Mouse (Mus musculus) left cerebral cortex, adult 11 months (tissue): ENCODE measurements around the gene Tex13c3.
"Not testable (repeated sequence)": the region's sequence is repeated elsewhere in the genome, so short reads cannot be mapped to it uniquely, and the experiment has no call there.

Experiments
- DNase-seq: peaks from one replicate; pipeline ENCODE4 v3.0.0; 2022; ENCODE audit warnings: low spot score

Tex13c3 gene

DNA sequence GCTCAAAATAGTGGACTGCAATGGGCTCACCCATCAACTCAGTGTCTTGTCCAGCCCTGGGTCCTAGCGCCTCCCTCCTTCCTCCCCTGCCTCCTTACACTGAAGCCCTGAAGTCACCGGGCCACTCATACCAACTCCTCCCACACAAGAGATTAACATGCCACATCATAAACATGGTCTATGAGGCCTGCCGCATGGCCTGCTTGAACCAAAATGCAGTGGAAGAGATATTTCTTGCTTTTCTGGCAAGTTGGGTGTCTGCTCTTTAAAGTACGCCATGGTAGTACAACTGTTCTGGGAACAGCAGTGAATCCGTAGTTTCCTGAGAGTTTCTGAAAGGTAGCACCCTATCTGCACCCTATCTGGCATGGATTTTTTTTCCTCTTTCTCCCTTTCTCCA is at the start of gene Tex13c3:
Gene Tex13c3 (minus strand): TSS at position 101 of the 400 bp plus-strand sequence.
- not testable (repeated sequence) for DNase-seq

DNA sequence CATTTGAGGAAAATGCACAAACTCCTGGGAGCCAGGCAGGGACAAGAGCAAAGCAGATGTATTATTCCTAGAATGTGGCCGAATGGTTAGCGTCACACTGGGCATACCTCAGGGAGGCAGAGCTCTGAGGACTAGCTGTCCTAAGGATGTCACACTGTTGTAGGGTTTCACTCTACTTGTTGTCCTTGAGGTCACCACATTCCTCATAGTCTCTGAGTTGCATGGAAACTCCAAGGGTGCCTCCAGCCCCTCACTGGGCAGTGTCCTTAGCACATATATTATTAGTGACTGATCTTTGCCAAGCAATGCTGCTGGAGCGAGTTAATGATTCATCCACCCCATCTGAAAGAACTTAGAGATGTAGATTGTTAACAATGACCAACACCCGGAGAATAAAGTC is 8.6 kb upstream of the Tex13c3 start:
- no peak for DNase-seq
